Comparison of ENCODE assay signal across 8 mouse cellular contexts in the genomic region with DNA sequence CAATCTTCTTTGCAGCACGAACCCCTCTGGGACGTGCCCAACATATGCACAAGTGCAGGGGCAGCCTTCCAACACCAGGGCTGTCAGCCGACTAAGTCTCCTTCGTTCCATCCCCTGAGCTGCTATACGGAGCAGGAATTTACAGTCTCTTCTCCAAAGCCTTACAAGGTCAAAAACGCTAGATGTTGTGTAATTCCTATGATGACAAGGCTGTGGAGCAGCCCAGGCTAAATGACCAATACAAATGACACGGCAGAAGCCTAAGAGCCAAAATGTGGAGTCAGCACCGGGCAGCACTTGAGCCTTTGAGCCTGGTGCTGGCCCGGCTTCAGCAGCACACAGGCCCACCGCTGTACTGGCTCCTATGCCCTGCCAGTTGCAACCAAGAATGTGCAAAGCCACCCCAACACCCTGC. TPM values are rescaled to one million over a fixed set of nuclear protein-coding genes. Genes with fewer than 3 reads are reported as not detected.
DNase-seq lines count a peak whose midpoint lies in the region; ATAC-seq and TF ChIP-seq lines count a peak whose summit lies in the region.

No protein-coding gene starts in this region.

- H3K9me3 ChIP-seq in heart, embryonic 14.5 days (ENCODE audit: control insufficient read depth, low read length), result no peaks in the 10 kb centered on the region
- H3K9me3 ChIP-seq in liver, embryonic 14.5 days (ENCODE audit: control insufficient read depth, low read length), result no peaks in the 10 kb centered on the region

- no peaks in the 10 kb centered on the region for H3K36me3 ChIP-seq in kidney, adult 2 months (ENCODE audit: control insufficient read depth, insufficient read depth, low read length)
- no peaks in the 10 kb centered on the region for H3K36me3 ChIP-seq in heart, embryonic 14.5 days (ENCODE audit: control insufficient read depth, insufficient read depth, low read length)
- no peaks in the 10 kb centered on the region for H3K36me3 ChIP-seq in liver, embryonic 14.5 days (replicated peaks; ENCODE audit: control insufficient read depth, insufficient read depth, low read depth)

- TF ChIP-seq EP300 in liver, embryonic 14.5 days (IDR thresholded peaks at IDR 0.05; ENCODE audit: low read depth), result no peak

- H3K4me3 ChIP-seq in kidney, adult 2 months (ENCODE audit: insufficient read depth, low read depth, low read length), result no peak overlapping the region
- no peak overlapping the region for H3K4me3 ChIP-seq in heart, embryonic 14.5 days (ENCODE audit: control insufficient read depth in 1 of 2, insufficient read depth in 1 of 2, low read depth in 1 of 2, low read length in 2 of 2)
- no peak overlapping the region for H3K4me3 ChIP-seq in liver, embryonic 14.5 days (ENCODE audit: insufficient read depth in 1 of 2, low read depth in 2 of 2, low read length in 2 of 2)

- peak overlapping the region; percentile 83 for H3K27ac ChIP-seq in kidney, adult 2 months (ENCODE audit: insufficient read depth, low read depth, low read length)
- H3K27ac ChIP-seq in heart, embryonic 14.5 days (replicated peaks in 1 of 2; ENCODE audit: control insufficient read depth in 1 of 2, insufficient read depth in 1 of 2, low read depth in 2 of 2, low read length in 2 of 2), result peak overlapping the region; percentile 15 to 75
- no peak overlapping the region for H3K27ac ChIP-seq in liver, embryonic 14.5 days

- no peak overlapping the region for H3K4me2 ChIP-seq in heart, embryonic 14.5 days (ENCODE audit: low read length)
- no peak overlapping the region for H3K4me2 ChIP-seq in liver, embryonic 14.5 days (ENCODE audit: low read depth)

- TF ChIP-seq POLR2A in kidney, adult 2 months (IDR thresholded peaks at IDR 0.05; ENCODE audit: low read depth, low read length), result no peak

- no peak overlapping the region; the same call in 1 of the 2 replicates for H3K9ac ChIP-seq in heart, embryonic 14.5 days (ENCODE audit: low read length)
- H3K9ac ChIP-seq in liver, embryonic 14.5 days (replicated peaks), result no peak overlapping the region

- no peak for TF ChIP-seq CTCF in kidney, adult 2 months (conservative IDR thresholded peaks at IDR 0.05; ENCODE audit: insufficient read depth, insufficient read length, low read depth, low read length)
- TF ChIP-seq CTCF in liver, embryonic 14.5 days (IDR thresholded peaks at IDR 0.05; ENCODE audit: low read depth), result no peak

- 40% methylated on average over 10 of the region's 10 CpGs for WGBS in kidney, adult 2 months
- 37% methylated on average over 10 of the region's 10 CpGs for WGBS in heart, embryonic 14.5 days
- 68% methylated on average over 10 of the region's 10 CpGs for WGBS in liver, embryonic 14.5 days (ENCODE audit: insufficient replicate concordance)

- peaks cover 39% of the 10 kb centered on the region for H3K4me1 ChIP-seq in kidney, adult 2 months (ENCODE audit: control insufficient read depth, insufficient read depth, low read length)
- H3K4me1 ChIP-seq in heart, embryonic 14.5 days (ENCODE audit: control insufficient read depth in 2 of 2, insufficient read depth in 2 of 2, low read length in 2 of 2), result peaks cover 21 to 38% of the 10 kb centered on the region in 2 experiments
- H3K4me1 ChIP-seq in liver, embryonic 14.5 days (replicated peaks; ENCODE audit: control insufficient read depth in 2 of 2, insufficient read depth in 2 of 2, low read length in 1 of 2), result peaks cover 3 to 27% of the 10 kb centered on the region in 2 experiments; a peak in 3 of 4 replicates

- ATAC-seq in heart, embryonic 14.5 days (ENCODE audit: insufficient number of reproducible peaks, insufficient read depth, low FRiP score, low read depth), result peak; percentile 32; the same call in 1 of the 2 replicates
- ATAC-seq in liver, embryonic 14.5 days (ENCODE audit: insufficient read depth), result peak; percentile 18; the same call in 1 of the 2 replicates
- ATAC-seq in megakaryocyte-erythroid progenitor cell, adult 5-6 weeks (replicated peaks; ENCODE audit: low FRiP score, low TSS enrichment, poor library complexity, severe bottlenecking), result no peak

- H3K27me3 ChIP-seq in kidney, adult 2 months (replicated peaks; ENCODE audit: control insufficient read depth, insufficient read depth, low read length), result no peaks in the 10 kb centered on the region
- no peaks in the 10 kb centered on the region for H3K27me3 ChIP-seq in heart, embryonic 14.5 days (ENCODE audit: control insufficient read depth, insufficient read depth, low read length)
- H3K27me3 ChIP-seq in liver, embryonic 14.5 days (ENCODE audit: control insufficient read depth, insufficient read depth, low read length), result no peaks in the 10 kb centered on the region

- peak; percentile 80 for DNase-seq in kidney, adult 2 months
- no peak for DNase-seq in kidney, adult 18-20 months
- peak; percentile 65 to 73 for DNase-seq in adrenal gland, postnatal 36 days
- DNase-seq in liver, embryonic 14.5 days (ENCODE audit: low read depth in 3 of 3, low spot score in 3 of 3), result no peak
- DNase-seq in MN1 (ENCODE audit: low spot score), result no peak
- no peak for DNase-seq in c-Kit-positive CD71-positive TER-119-positive erythroid progenitor cells, embryonic 14.5 days (ENCODE audit: low spot score)

RNA-seq across cellular contexts. Expression of gene Sorbs1, which starts 35.4 kb away (rescaled TPM):
- polyA plus RNA-seq in kidney, adult 2 months (2012; rRNA removed), result 43.5 and 52.5 TPM in 2 replicates
- 100 to 1,000 TPM in 1 of 2 experiments, 10 to 100 TPM in 1; 90.0 to 111 TPM for total RNA-seq in adrenal gland, postnatal 36 days (2021)
- polyA plus RNA-seq in heart, embryonic 14.5 days (2014; fragmentation: Nextera tagmentation; extraction: Ambion mirVana), result 109 and 122 TPM in 2 replicates
- polyA plus RNA-seq in liver, embryonic 14.5 days (2012; rRNA removed), result 6.6 and 11.3 TPM in 2 replicates
- 31.0 and 32.5 TPM in 2 replicates for polyA plus RNA-seq in liver, embryonic 14.5 days (2014; fragmentation: Nextera tagmentation; extraction: Ambion mirVana)
- 13.9 and 33.6 TPM in 2 replicates for total RNA-seq in megakaryocyte-erythroid progenitor cell, adult 5-6 weeks (2014; fragmentation: Nextera tagmentation)
- 12.3 and 30.4 TPM in 2 replicates for total RNA-seq in megakaryocyte-erythroid progenitor cell, adult 5-6 weeks (2017)

Comparison
In these comparisons a context has a peak if more than half of its experiments do, and no peak if none do; other contexts are left out.
1. DNase-seq: peak in kidney, adult 2 months (single experiment) and adrenal gland, postnatal 36 days (2 of 2); none in kidney, adult 18-20 months (single experiment), liver, embryonic 14.5 days (0 of 3), MN1 (single experiment) and c-Kit-positive CD71-positive TER-119-positive erythroid progenitor cells, embryonic 14.5 days (single experiment).